In the genomic region with DNA sequence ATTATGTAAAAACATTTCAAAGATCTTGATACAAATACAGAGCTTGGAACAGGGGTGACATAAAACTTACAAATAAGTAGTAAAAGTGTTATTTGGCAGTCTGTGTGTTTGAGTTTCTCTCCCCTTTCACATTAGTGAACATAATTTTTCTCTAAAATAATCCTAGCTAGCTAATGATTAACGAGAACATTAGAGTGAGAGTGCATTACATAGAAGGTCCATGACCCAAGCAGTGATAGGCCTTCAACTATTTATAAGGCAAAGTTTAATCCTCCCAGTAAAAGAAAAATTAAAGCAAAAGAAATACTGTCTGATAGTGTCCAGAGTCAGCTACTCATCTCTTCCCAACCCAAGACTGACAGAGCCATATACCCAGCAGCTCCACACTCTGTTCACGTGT, we compare ENCODE assay signal across 21 mouse cellular contexts. TPM values are rescaled to one million over a fixed set of nuclear protein-coding genes. Genes with fewer than 3 reads are reported as not detected.
DNase-seq lines count a peak whose midpoint lies in the region; ATAC-seq and TF ChIP-seq lines count a peak whose summit lies in the region.
"Had no signal": no experiment of that assay in that cellular context is flagged by ENCODE, and none has a peak within 500 bp of the region (broad histone marks: within the 10 kb centered on the region; RNA-seq: fewer than 3 reads in every experiment).

No protein-coding gene starts in this region.

- no peak overlapping the region for H3K9ac ChIP-seq in liver, adult 2 months (ENCODE audit: low read depth, low read length)
- no peak overlapping the region for H3K9ac ChIP-seq in liver, postnatal 0 days (replicated peaks)
- H3K9ac ChIP-seq: embryonic facial prominence, embryonic 13.5 days; embryonic facial prominence, embryonic 15.5 days; forebrain, embryonic 12.5 days had no signal

- H3K4me1 ChIP-seq in kidney, adult 2 months (ENCODE audit: control insufficient read depth, insufficient read depth, low read length), result peaks cover 2% of the 10 kb centered on the region; the same call in 1 of the 2 replicates
- H3K4me1 ChIP-seq in liver, adult 2 months (ENCODE audit: control insufficient read depth, insufficient read depth, low read length), result peaks cover 10% of the 10 kb centered on the region
- H3K4me1 ChIP-seq in liver, postnatal 0 days (ENCODE audit: insufficient read depth), result no peaks in the 10 kb centered on the region
- H3K4me1 ChIP-seq: embryonic facial prominence, embryonic 13.5 days; embryonic facial prominence, embryonic 15.5 days; forebrain, embryonic 10.5 days; forebrain, embryonic 12.5 days had no signal

- TF ChIP-seq CTCF in kidney, adult 2 months (conservative IDR thresholded peaks at IDR 0.05; ENCODE audit: insufficient read depth, insufficient read length, low read depth, low read length), result no peak
- no peak for TF ChIP-seq CTCF in liver, adult 2 months (IDR thresholded peaks at IDR 0.05; ENCODE audit: low read depth, low read length)
- no peak for TF ChIP-seq CTCF in liver, postnatal 0 days (IDR thresholded peaks at IDR 0.05; ENCODE audit: low read depth)

- H3K4me2 ChIP-seq in liver, postnatal 0 days (ENCODE audit: low read depth, low read length), result no peak overlapping the region
- H3K4me2 ChIP-seq: embryonic facial prominence, embryonic 13.5 days; embryonic facial prominence, embryonic 15.5 days; forebrain, embryonic 12.5 days had no signal

- no peak; the same call in 1 of the 2 replicates for ATAC-seq in liver, postnatal 0 days
- ATAC-seq: forebrain, embryonic 14.5 days; forebrain, embryonic 16.5 days had no signal

- H3K9me3 ChIP-seq in liver, postnatal 0 days (ENCODE audit: low read length), result no peaks in the 10 kb centered on the region
- H3K9me3 ChIP-seq: embryonic facial prominence, embryonic 13.5 days; embryonic facial prominence, embryonic 15.5 days; forebrain, embryonic 10.5 days; forebrain, embryonic 12.5 days had no signal

- TF ChIP-seq EP300 in liver, postnatal 0 days (IDR thresholded peaks at IDR 0.05; ENCODE audit: low read depth), result no peak

- no peaks in the 10 kb centered on the region; the same call in 1 of the 2 replicates for H3K79me2 ChIP-seq in liver, adult 2 months (ENCODE audit: control insufficient read depth, insufficient read depth, low read length)

- no peaks in the 10 kb centered on the region for H3K27me3 ChIP-seq in kidney, adult 2 months (replicated peaks; ENCODE audit: control insufficient read depth, insufficient read depth, low read length)
- no peaks in the 10 kb centered on the region for H3K27me3 ChIP-seq in liver, adult 2 months (ENCODE audit: control insufficient read depth, insufficient read depth, low read length)
- no peaks in the 10 kb centered on the region for H3K27me3 ChIP-seq in liver, postnatal 0 days (ENCODE audit: insufficient read depth, low read length)
- H3K27me3 ChIP-seq: embryonic facial prominence, embryonic 13.5 days; embryonic facial prominence, embryonic 15.5 days; forebrain, embryonic 12.5 days had no signal

- H3K27ac ChIP-seq in kidney, adult 2 months (ENCODE audit: insufficient read depth, low read depth, low read length), result no peak overlapping the region
- peak overlapping the region; percentile 52 for H3K27ac ChIP-seq in liver, adult 2 months (replicated peaks; ENCODE audit: insufficient read depth, low read depth, low read length)
- no peak overlapping the region for H3K27ac ChIP-seq in liver, postnatal 0 days (ENCODE audit: low read depth)
- H3K27ac ChIP-seq: embryonic facial prominence, embryonic 13.5 days; embryonic facial prominence, embryonic 15.5 days; forebrain, embryonic 10.5 days; forebrain, embryonic 12.5 days had no signal

- DNase-seq in kidney, adult 2 months, result peak; percentile 25
- no peak for DNase-seq in kidney, adult 18-20 months
- peak; percentile 87 for DNase-seq in liver, adult 2 months (ENCODE audit: extremely low read depth, low read depth, low spot score)
- no peak for DNase-seq in liver, postnatal 0 days
- no peak for DNase-seq in left cerebral cortex, adult 8-10 months (ENCODE audit: low spot score in 2 of 2)
- DNase-seq: adrenal gland, adult 2 months; adrenal gland, postnatal 10 days; adrenal gland, postnatal 25 days; cerebellum, adult 11 months; cerebellum, adult 18-20 months; cerebellum, adult 8-10 months; cerebellum, adult 9-11 months; cerebellum, postnatal 36 days; embryo, embryonic 11 days had no signal

- WGBS in kidney, adult 2 months, result 62% methylated on average over 2 of the region's 2 CpGs
- WGBS in liver, adult 2 months, result 42% methylated on average over 2 of the region's 2 CpGs
- WGBS in liver, postnatal 0 days (ENCODE audit: insufficient replicate concordance), result 85% methylated on average over 2 of the region's 2 CpGs

- H3K36me3 ChIP-seq in kidney, adult 2 months (ENCODE audit: control insufficient read depth, insufficient read depth, low read length), result peaks cover 7% of the 10 kb centered on the region
- peaks cover 51% of the 10 kb centered on the region for H3K36me3 ChIP-seq in liver, adult 2 months (ENCODE audit: control insufficient read depth, insufficient read depth, low read length)
- peaks cover 23% of the 10 kb centered on the region for H3K36me3 ChIP-seq in liver, postnatal 0 days (replicated peaks; ENCODE audit: insufficient read depth, low read length)

- no peak for TF ChIP-seq POLR2A in kidney, adult 2 months (IDR thresholded peaks at IDR 0.05; ENCODE audit: low read depth, low read length)
- TF ChIP-seq POLR2A in liver, adult 2 months (IDR thresholded peaks at IDR 0.05; ENCODE audit: extremely low read depth, insufficient read depth, low read length), result no peak

- no peak overlapping the region for H3K4me3 ChIP-seq in kidney, adult 2 months (ENCODE audit: insufficient read depth, low read depth, low read length)
- H3K4me3 ChIP-seq in liver, adult 2 months (ENCODE audit: insufficient read depth, low read depth, low read length), result no peak overlapping the region
- no peak overlapping the region for H3K4me3 ChIP-seq in liver, postnatal 0 days (ENCODE audit: low read depth, low read length)
- H3K4me3 ChIP-seq: embryonic facial prominence, embryonic 13.5 days; embryonic facial prominence, embryonic 15.5 days; erythroblast, embryonic 14.5 days; forebrain, embryonic 10.5 days; forebrain, embryonic 12.5 days had no signal

RNA-seq across cellular contexts. Expression of a gene that starts 48.9 kb away (rescaled TPM):
- polyA plus RNA-seq in kidney, adult 2 months (2012; rRNA removed), result 13.9 and 14.0 TPM in 2 replicates
- 28.1 and 38.2 TPM in 2 replicates for total RNA-seq in liver, adult 2 months (2014; rRNA removed)
- polyA plus RNA-seq in liver, adult 2 months (2012; rRNA removed), result 12.1 and 12.2 TPM in 2 replicates
- polyA plus RNA-seq in liver, postnatal 0 days (2015; fragmentation: Nextera tagmentation; extraction: Ambion mirVana), result 7.8 and 8.6 TPM in 2 replicates
- total RNA-seq in left cerebral cortex, adult 8-10 months (2022), result 10 to 100 TPM; 48.3 to 55.0 (median 51.5) TPM

Comparison
In these comparisons a context has a peak if more than half of its experiments do, and no peak if none do; other contexts are left out.
1. DNase-seq: peak in kidney, adult 2 months (single experiment) and liver, adult 2 months (single experiment); none in kidney, adult 18-20 months (single experiment), liver, postnatal 0 days (single experiment) and left cerebral cortex, adult 8-10 months (0 of 2).